Mouse (Mus musculus) cerebellum, adult 2 months (tissue): ENCODE data around the gene Ino80d.

ENCODE experiments used
- CTCF ChIP-seq: fragments of 200-500 bp; IDR thresholded peaks from 2 replicates; pipeline ENCODE4 v1.5.1; 2011; ENCODE audit warnings: low read depth, mild to moderate bottlenecking, control low read depth, low read length, moderate library complexity, borderline replicate concordance; ENCODE audit not compliant: insufficient read depth
- POLR2A ChIP-seq: fragments of 200-500 bp; IDR thresholded peaks from 2 replicates; pipeline ENCODE4 v1.6.1; 2011; ENCODE audit warnings: low read length, control low read depth, borderline replicate concordance; ENCODE audit not compliant: insufficient read depth

- TF ChIP-seq POLR2A (no peak), CTCF (no peak)
Measured at GRCm38 (mm10) chr1:63119675-63120074, 5.2 kb upstream of the Ino80d start.
